Mouse (Mus musculus) liver, adult 2 months (tissue): ENCODE measurements around the gene Gin1. TPM values are rescaled to one million over a fixed set of nuclear protein-coding genes. Genes with fewer than 3 reads are reported as not detected.

Experiments used
- DNase-seq: peaks from one replicate; pipeline ENCODE4 v3.0.0-alpha.2; 2011; ENCODE audit warnings: low read depth, low spot score; ENCODE audit errors: extremely low read depth
- H3K27ac ChIP-seq: fragments of 200-500 bp; replicated peaks from 2 replicates; pipeline ENCODE4 v1.5.1; 2012; ENCODE audit warnings: low read depth, mild to moderate bottlenecking, control low read depth, inconsistent platforms, low read length; ENCODE audit not compliant: insufficient read depth
- H3K27me3 ChIP-seq: fragments of 200-500 bp; 2 replicates; pipeline ENCODE4 v1.6.1; 2012; ENCODE audit warnings: mild to moderate bottlenecking, moderate library complexity, low read length, inconsistent platforms; ENCODE audit not compliant: control insufficient read depth, insufficient read depth
- H3K36me3 ChIP-seq: fragments of 200-500 bp; 2 replicates; pipeline ENCODE4 v1.6.1; 2012; ENCODE audit warnings: low read length, inconsistent platforms; ENCODE audit not compliant: control insufficient read depth, insufficient read depth
- H3K4me1 ChIP-seq: fragments of 200-500 bp; 2 replicates; pipeline ENCODE4 v1.6.1; 2011; ENCODE audit warnings: low read length; ENCODE audit not compliant: control insufficient read depth, insufficient read depth
- H3K4me3 ChIP-seq: fragments of 200-500 bp; 2 replicates; pipeline ENCODE4 v1.5.1; 2011; ENCODE audit warnings: low read depth, mild to moderate bottlenecking, control low read depth, low read length, moderate library complexity; ENCODE audit not compliant: insufficient read depth
- H3K79me2 ChIP-seq: fragments of 200-500 bp; 2 replicates; pipeline ENCODE4 v1.6.1; 2012; ENCODE audit warnings: inconsistent platforms, mild to moderate bottlenecking, low read length, moderate library complexity; ENCODE audit not compliant: control insufficient read depth, insufficient read depth
- H3K9ac ChIP-seq: fragments of 200-500 bp; 2 replicates; pipeline ENCODE4 v1.6.1; 2012; ENCODE audit warnings: low read depth, mild to moderate bottlenecking, control low read depth, inconsistent platforms, low read length
- CTCF ChIP-seq: fragments of 200-500 bp; IDR thresholded peaks from 2 replicates; pipeline ENCODE4 v1.5.1; 2011; ENCODE audit warnings: low read depth, low read length, control low read depth
- POLR2A ChIP-seq: fragments of 200-500 bp; IDR thresholded peaks from 2 replicates; pipeline ENCODE4 v1.6.1; 2011; ENCODE audit warnings: low read length, control low read depth; ENCODE audit not compliant: insufficient read depth; ENCODE audit errors: extremely low read depth
- WGBS: fragments of 180-500 bp; shearing (Covaris S2); methylation state at CpG from one replicate; pipeline ENCODE4 v1.1.7; 2018; 5-methylcytosine and 5-hydroxymethylcytosine counted together
- polyA plus RNA-seq: library from polyadenylated mRNA; depleted of rRNA; stranded (reverse); fragments of >200 nt; gene quantifications from 2 replicates; pipeline ENCODE4 v1.2.3, GENCODE M21; 2012
- total RNA-seq: library from RNA; depleted of rRNA; stranded (reverse); fragments of >200 nt; gene quantifications from 2 replicates; pipeline ENCODE4 v1.2.3, GENCODE M21; 2014

Gin1 gene
- total and polyA plus RNA-seq, 2 experiments, result 1.9 to 9.9 TPM

GRCm38 (mm10) chr1:97809255-97809912, 39.4 kb downstream of the Gin1 start:
- no peaks in the 10 kb centered on the region for H3K36me3 ChIP-seq
- TF ChIP-seq CTCF, result peak; percentile 39
- TF ChIP-seq POLR2A, result no peak
- H3K27me3 ChIP-seq, result no peaks in the 10 kb centered on the region
- no peak overlapping the region for H3K27ac ChIP-seq
- peak; percentile 30 for DNase-seq
- 26% methylated on average over 2 of the region's 2 CpGs for WGBS
- no peak overlapping the region for H3K4me3 ChIP-seq
- no peaks in the 10 kb centered on the region for H3K79me2 ChIP-seq
- no peak overlapping the region for H3K9ac ChIP-seq
- no peaks in the 10 kb centered on the region for H3K4me1 ChIP-seq

GRCm38 (mm10) chr1:97821282-97821681, 51.3 kb downstream of the Gin1 start:
- no peak overlapping the region; the same call in 1 of the 2 replicates for H3K4me3 ChIP-seq
- no peaks in the 10 kb centered on the region for H3K27me3 ChIP-seq
- DNase-seq, result no peak
- H3K79me2 ChIP-seq, result no peaks in the 10 kb centered on the region
- H3K4me1 ChIP-seq, result peaks cover 1% of the 10 kb centered on the region; the same call in 1 of the 2 replicates
- TF ChIP-seq CTCF, result no peak
- no peak for TF ChIP-seq POLR2A
- peaks cover 2% of the 10 kb centered on the region; the same call in 1 of the 2 replicates for H3K36me3 ChIP-seq
- WGBS, result 88% methylated on average over 3 of the region's 3 CpGs
- no peak overlapping the region for H3K27ac ChIP-seq
- no peak overlapping the region for H3K9ac ChIP-seq

GRCm38 (mm10) chr1:97822203-97822602, 52.2 kb downstream of the Gin1 start:
- 40% methylated on average over 5 of the region's 5 CpGs for WGBS
- H3K36me3 ChIP-seq, result peaks cover 2% of the 10 kb centered on the region; the same call in 1 of the 2 replicates
- no peak overlapping the region for H3K27ac ChIP-seq
- no peaks in the 10 kb centered on the region for H3K79me2 ChIP-seq
- no peaks in the 10 kb centered on the region for H3K27me3 ChIP-seq
- H3K9ac ChIP-seq, result no peak overlapping the region
- no peak overlapping the region for H3K4me3 ChIP-seq
- no peak for DNase-seq
- TF ChIP-seq CTCF, result no peak
- TF ChIP-seq POLR2A, result no peak
- H3K4me1 ChIP-seq, result peaks cover 1% of the 10 kb centered on the region; the same call in 1 of the 2 replicates

GRCm38 (mm10) chr1:97822904-97823303, 52.9 kb downstream of the Gin1 start:
- TF ChIP-seq CTCF (no peak), POLR2A (no peak)
- H3K4me1 ChIP-seq, result peaks cover 1% of the 10 kb centered on the region; the same call in 1 of the 2 replicates
- H3K36me3 ChIP-seq, result peaks cover 2% of the 10 kb centered on the region; the same call in 1 of the 2 replicates
- 95% methylated on average over 7 of the region's 7 CpGs for WGBS
- no peak for DNase-seq
- no peak overlapping the region for H3K4me3 ChIP-seq
- H3K27ac ChIP-seq, result no peak overlapping the region
- H3K27me3 ChIP-seq, result no peaks in the 10 kb centered on the region
- no peak overlapping the region for H3K9ac ChIP-seq
- no peaks in the 10 kb centered on the region for H3K79me2 ChIP-seq

GRCm38 (mm10) chr1:97827566-97827965, 57.6 kb downstream of the Gin1 start:
- no peak overlapping the region for H3K9ac ChIP-seq
- H3K27ac ChIP-seq, result no peak overlapping the region
- WGBS, result 83% methylated on average over 2 of the region's 2 CpGs
- no peak for DNase-seq
- TF ChIP-seq CTCF, result no peak
- no peak for TF ChIP-seq POLR2A
- H3K79me2 ChIP-seq, result no peaks in the 10 kb centered on the region
- no peaks in the 10 kb centered on the region for H3K36me3 ChIP-seq
- H3K4me3 ChIP-seq, result no peak overlapping the region
- no peaks in the 10 kb centered on the region for H3K27me3 ChIP-seq
- H3K4me1 ChIP-seq, result no peaks in the 10 kb centered on the region

GRCm38 (mm10) chr1:97828087-97828486, 58.1 kb downstream of the Gin1 start:
- 96% methylated on average over 5 of the region's 5 CpGs for WGBS
- Histone ChIP-seq H3K27me3 (no peaks in the 10 kb centered on the region), H3K9ac (no peak overlapping the region), H3K27ac (no peak overlapping the region), H3K4me3 (no peak overlapping the region), H3K4me1 (no peaks in the 10 kb centered on the region), H3K79me2 (no peaks in the 10 kb centered on the region), H3K36me3 (no peaks in the 10 kb centered on the region)
- TF ChIP-seq CTCF (no peak), POLR2A (no peak)
- no peak for DNase-seq
